Mouse (Mus musculus): ENCODE measurements around the gene Slc25a44.

GRCm38 (mm10) chr3:88418016-88418415 lies 6.9 kb downstream of the Slc25a44 start:
- TF ChIP-seq POLR2A (IDR thresholded peaks at IDR 0.05; ENCODE audit: borderline replicate concordance, extremely low read depth, insufficient read depth, insufficient read length, poor library complexity, severe bottlenecking) (no peak), CTCF (IDR thresholded peaks at IDR 0.05; ENCODE audit: borderline replicate concordance, extremely low read depth, insufficient read depth, insufficient read length) (no peak)

All from brain, embryonic 14.5 days (tissue).